Mouse (Mus musculus): ENCODE measurements around the gene Gm17482.
"Not testable (repeated sequence)": the region's sequence is repeated elsewhere in the genome, so short reads cannot be mapped to it uniquely, and the experiment has no call there.

Gm17482 gene

DNA sequence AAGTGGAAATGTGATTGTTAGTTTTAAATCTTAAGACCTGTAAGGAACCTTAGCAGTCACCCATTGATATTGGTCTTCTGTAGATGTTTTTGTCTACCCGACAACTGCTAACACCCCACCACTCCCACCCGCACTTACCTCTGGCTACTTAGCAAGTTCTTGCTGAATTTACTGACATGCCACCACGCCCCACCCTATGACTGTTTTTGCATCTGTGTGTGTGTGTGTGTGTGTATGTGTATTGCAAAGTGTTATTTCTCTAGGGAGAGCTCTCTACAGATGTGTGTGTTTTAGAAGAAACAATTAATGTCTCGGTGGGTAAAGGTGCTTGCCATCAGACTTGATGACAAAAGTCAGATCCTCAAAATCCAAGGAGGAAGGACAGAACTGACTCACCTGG, at the start of gene Gm17482:
TSS of gene Gm17482 (plus strand) at position 301 of the 400 bp plus-strand sequence.
- no peak for DNase-seq (ENCODE audit: low spot score)

DNA sequence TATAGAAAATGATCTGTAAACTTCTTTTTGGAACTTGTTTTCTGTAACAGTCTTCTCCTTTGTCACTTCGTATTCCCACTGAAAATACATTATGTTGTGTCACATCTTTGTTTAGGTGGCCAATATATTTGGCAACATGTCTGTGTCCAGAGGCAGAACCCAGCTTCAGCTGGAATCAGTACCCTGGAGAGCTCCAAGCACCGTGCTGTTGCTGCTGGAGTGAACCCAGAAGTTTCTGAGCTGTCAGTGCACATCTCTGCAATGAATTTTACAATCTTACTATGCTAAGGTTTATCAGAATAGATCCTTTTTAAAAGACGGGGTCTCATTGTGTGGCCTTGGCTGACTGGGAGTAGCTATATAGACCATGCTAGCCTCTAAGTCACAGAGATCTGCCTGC, 48.3 kb upstream of the Gm17482 start:
- DNase-seq (ENCODE audit: low spot score): peak; percentile 14

DNA sequence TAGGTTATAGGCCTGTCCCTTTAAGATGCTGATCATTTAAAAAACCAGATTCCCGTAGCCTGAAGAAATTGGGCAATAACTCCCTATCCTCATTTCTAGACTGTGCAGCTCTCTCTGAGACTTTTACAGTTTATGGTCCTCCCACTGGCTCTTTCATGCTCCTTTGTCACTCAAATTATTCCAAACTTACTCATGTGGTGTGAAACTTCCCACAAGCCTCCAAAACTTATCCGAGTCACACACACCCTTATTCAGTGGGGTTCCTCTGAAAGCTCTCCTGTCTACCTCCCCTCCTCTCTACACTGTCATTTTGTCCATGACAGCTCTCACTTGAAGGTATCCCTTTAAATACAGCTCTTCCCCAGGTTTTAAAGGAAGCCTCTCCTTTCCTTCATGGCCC, 46.0 kb upstream of the Gm17482 start:
- no peak for DNase-seq (ENCODE audit: low spot score)

DNA sequence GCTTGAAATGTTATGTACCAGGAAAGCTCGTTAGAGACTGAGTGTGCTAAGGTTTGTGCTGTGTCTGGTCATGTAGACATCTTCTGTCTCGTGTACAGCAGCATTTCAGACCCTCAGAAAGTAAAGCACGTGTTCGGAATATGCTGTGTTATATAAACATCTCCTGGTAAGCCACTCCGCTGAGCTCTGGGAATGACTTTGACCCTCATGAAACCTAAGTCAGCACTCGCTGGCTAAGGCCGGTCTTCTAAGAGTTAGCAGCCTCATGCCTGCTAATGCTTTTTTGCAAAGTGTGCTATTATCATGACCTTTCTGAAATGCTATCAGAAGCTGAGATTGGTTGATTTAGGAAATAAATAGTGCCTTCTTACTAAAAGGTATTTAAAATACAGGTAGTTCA, 36.0 kb upstream of the Gm17482 start:
- DNase-seq (ENCODE audit: low spot score): no peak

DNA sequence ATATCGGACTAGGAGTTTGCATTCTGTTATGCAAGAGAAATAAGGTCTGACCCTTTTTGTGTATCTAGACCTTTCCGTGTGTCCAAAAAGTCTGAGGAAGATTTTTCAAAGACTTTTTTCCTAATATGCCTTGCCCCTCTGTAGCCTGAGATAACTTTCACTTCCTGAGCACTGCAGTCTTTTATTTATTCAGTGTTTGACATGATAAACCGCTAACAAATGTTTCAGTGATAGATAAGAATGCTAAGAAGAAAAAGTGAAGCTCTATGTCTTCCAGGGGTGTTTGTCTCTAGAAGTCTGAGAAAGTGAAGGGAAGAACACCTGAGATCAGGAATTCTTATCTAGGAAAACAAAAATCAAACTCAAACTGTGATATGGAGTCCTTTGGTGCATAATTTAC, 26.4 kb upstream of the Gm17482 start:
- DNase-seq (ENCODE audit: low spot score): no peak

DNA sequence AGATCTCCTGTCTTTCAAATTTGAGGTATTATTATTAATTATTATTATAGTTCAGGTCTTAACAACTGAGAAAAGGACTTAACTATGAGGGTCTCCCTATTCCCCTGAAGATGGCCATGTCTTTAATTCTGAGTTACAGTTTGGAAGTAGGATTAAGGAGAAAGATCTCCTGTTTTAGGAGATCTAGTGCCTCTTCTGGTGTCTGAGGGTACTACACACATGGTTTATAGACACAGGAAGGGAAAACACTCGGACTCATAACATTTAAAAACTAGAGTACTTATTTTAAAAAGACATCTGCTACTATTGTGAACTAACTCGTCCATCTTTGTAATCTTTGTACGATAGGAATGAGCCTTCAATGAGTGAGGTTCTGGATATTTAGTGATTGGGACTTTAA, 24.1 kb upstream of the Gm17482 start:
- DNase-seq (ENCODE audit: low spot score): no peak

DNA sequence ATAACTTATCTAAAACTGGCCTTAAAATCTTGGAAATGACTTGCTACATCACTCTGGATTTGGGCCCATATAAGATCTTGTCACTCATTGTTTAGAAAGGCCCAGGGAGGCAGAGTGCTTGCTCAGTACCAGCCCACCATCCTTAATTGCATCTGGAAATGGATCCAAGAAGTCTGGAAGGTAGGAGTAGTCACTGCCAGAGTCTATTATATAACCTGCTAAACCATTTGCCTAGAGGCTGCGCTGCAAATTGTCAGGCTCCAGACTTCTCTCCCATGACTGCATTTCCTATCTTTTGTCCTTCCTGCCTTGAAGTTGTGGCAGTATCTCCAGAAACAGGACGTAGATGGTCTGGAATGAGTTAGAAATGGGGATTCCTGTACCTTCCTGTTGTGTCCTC, 17.0 kb upstream of the Gm17482 start:
- no peak for DNase-seq (ENCODE audit: low spot score)

DNA sequence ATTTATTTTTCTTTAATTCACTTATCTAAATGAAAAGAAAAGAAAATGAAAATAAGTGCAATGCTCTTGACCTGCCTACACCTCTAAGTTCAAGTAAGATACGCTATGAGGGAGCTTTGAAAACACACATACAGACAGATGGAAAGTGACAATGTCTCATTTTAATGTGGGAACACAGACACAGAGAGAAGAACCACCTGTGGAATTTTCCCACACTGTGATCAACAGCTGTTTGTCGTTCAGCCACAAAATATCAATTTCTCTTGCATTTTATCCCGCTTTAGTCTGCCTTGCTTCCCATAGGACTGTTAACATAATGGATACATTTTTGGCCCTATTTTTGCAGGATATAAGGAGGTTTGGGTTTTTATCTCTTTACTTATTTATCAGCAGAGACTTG, 16.3 kb upstream of the Gm17482 start:
- DNase-seq (ENCODE audit: low spot score): no peak

DNA sequence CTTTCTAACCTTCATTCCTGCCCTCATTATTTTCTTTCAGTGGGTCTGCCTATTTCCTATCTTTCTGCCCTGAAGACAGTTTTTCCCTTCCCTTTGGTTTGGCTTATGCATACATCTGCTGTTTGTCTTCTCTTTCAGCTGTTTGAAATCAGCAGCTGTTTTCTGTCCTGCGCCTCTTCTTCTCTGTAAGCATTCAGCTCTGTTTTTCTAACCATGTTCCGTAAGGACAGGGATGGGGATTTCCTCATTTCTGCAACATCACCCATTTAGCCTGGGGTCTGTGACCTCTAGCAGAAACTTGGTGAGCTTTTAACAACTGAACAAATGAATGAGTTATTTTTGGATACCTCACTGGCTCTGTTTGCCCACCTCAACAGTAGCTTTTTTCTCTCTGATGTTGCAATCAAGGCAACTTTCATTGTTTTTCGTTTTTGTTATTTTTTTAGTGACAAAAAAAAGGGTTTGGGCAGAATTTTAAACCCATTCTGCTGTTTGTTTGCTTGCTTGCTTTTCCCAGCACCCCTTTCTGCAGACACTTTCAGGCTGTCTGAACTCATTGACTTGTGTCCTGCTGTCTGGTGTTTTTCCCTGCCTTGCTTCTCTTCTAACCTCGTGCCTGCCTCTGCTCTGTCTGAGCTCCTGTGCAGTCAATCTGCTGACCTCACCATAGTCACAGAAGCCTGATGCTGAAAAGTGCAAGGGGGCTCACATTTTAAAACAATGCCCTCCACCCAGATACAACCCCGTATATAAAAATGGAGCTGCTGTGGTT, 14.8 kb upstream of the Gm17482 start:
- no peak for DNase-seq (ENCODE audit: low spot score)

DNA sequence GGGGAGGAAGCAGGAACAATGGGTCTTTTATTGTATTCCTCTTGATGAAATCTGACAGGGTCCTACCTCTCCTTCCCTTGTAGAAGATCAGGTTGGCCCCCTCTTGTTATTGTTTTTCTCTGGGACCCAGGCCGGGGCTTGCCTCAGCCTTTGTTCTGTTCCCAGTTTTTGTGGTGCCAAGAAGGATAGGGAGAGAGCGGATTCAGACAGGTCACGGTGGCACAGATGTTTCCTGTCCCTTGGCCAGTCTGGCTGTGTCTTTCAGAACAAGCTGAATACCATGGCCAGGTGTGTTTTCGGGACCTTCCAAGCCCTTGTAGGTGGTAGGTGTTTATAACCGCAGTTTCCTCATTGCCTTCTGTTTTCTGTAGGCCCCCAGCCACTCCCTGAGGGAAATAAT, 14.0 kb upstream of the Gm17482 start:
- no peak for DNase-seq (ENCODE audit: low spot score)

DNA sequence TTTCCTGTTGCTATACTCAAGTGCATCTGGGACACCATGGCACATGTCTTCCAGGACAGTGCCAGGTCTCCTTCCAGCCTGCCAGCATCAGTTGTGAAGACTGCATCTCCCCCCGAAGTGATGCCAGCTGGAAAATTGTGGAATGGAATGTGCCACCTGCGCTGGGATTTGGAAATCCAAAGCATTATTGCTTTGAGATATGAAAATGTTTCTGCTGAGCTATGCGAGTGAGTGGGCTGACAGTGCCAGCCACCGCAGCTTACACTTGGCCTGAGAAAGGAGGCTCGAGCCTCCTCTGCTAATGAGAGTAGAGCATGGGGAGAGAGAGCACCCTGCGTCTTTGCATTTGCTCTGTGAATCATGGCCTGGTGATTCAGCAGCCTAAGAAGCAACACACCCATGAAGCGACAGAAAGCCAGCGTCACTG, 5.9 kb upstream of the Gm17482 start:
- DNase-seq (ENCODE audit: low spot score): no peak

DNA sequence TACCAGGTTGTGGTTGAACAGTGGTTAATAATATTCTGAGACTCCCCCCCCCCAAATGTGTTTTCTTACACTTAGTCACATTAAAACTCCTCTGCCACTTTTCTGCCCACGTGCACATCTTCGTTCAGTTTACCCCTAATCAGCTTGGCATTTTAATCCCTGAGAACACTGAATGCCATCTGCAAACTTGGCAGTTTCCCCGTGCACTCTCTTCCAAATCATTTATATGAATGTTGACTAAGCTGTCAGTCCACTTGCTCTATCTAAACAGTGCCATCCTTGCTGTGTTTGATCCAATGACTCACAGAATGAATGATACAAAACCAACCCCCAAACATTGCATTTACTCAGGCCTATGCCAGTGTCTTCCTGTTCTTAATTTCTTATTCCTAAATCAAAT, 1.6 kb upstream of the Gm17482 start:
- no peak for DNase-seq (ENCODE audit: low spot score)

DNA sequence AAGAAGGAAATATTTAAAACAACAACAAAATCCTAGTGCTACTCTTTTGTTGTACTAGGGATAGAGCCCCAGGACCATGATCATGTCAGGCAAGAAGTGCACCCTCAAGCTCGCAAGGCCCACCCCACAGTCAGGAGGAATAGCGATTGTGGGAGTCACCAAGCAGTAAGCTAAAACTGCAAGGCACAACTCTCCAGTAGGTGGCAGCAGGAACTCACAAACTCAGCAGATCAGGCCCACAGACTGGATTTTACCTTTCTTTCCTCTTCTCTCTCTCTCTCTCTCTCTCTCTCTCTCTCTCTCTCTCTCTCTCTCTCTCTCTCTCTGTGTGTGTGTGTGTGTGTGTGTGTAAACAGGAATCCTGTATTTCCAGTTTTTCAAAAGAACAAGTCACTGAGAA, 386 bp downstream of the Gm17482 start:
- peak; percentile 45 for DNase-seq (ENCODE audit: low spot score)

DNA sequence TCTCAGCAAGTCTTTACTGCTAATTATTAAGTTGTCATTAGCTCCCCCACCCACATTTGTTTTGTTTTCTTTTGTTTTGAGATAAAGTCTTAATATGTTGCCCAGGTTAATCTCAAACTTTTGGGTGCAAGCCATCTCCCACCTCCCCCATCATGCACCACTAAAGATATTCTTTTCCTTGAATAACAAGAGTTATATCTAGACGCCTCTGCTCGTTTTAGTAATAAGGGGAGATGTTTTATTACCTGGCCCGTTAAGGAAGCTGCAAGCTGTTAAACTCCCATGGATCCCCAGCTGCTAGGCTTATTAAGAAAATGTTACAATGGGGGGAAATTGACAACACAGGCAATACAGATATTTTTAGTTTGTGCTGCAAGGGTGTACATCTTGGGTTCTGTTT, 3.4 kb downstream of the Gm17482 start:
- DNase-seq (ENCODE audit: low spot score): no peak

DNA sequence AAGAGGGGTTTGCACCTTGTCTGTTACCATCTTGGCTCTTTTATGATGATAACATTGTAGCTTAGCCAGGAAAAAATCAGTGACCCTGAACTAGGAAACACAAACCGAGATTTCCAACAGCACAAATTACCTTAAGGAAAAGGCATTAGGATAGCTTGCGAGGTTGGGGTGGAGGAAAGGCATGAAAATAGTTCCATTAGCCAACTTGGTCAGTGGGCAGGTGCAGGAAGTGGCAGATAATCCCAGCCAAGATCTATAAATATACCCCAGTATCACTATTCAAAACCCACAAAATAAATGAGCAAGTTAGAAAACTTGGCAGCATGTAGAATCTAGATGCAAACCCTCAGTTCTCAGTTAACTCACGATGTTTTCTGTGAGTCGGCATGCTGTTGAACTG, 4.7 kb downstream of the Gm17482 start:
- DNase-seq (ENCODE audit: low spot score): no peak

DNA sequence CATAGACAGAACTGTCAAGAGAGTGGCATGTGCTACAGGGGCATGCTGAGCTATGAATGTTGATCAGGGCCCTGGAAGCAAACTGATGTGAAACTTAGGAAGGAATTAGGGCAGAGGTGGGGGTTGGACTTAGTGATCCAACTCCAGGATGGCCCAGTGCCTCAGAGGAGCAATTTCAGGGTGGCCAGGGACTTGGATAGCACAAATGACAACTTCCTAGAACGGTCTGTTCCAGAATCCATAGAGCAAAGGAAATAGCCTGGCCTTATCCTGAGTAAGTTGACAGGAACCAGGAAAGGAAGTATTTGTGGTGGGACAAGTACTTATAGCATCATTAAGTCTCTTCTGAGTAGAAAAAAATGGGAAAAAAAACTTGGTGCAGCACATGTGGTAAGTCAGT, 5.4 kb downstream of the Gm17482 start:
- no peak for DNase-seq (ENCODE audit: low spot score)

DNA sequence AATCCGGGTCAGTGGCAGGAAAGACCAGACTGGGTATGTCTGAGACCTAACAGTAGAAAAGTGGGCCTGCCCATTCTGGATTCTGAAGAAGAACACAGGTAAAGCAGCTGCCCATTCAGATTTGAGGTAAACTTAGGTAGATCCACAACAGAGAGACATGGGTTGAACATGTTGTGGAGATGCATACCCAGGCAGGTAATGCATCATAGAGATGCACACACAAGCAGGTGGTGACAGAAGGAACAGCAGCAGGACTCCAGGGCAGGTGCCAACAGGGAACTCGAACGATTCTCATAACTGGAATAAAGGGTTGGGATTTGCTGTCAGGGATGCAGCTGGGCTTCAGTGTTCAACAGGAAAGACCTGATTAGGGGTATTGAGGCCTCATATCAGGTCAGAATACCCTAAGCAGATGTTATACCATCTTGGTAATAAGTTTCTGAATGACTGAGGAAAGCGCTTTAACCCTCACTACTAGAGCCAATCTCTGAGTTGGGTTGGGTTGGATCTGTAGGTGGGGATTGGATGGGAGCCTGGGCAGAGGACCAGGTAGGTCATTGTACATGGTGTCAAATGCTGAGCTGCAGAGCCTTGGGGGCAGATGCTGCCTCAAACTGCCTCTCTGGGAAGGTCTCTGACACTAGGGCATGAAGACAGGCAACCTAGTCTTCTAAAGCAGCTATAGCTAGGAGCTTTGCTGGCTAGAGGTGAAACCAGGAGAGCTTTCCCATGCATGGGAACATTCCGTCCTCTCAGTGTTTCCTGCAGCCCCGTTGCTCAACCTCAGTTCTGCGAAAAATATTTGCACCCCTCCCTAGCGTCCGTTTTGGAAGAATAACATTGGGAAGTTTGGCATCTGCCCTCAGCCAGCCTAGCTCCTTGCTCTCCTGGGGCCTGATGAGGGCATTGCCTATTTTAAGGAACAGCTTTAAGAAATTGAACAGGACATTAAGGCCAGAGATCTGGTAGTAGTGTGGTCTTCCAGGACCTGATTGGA, 11.2 kb downstream of the Gm17482 start:
- DNase-seq (ENCODE audit: low spot score): no peak

DNA sequence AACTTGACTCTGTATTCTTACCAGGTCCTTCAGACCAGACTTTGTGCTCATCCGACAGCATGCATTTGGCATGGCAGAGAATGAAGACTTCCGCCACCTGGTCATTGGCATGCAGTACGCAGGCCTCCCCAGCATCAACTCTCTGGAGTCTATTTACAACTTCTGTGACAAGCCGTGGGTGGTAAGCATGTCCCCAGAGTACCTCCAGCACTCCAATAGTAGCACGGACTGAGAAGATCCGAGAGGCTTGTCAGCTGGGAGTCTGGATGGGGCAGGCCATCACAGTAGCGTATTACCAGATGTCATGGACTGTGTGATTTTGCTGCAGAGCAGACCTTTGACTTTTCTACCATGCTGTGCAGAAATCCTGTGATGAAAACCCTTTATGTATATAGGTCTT, 12.2 kb downstream of the Gm17482 start:
- no peak for DNase-seq (ENCODE audit: low spot score)

DNA sequence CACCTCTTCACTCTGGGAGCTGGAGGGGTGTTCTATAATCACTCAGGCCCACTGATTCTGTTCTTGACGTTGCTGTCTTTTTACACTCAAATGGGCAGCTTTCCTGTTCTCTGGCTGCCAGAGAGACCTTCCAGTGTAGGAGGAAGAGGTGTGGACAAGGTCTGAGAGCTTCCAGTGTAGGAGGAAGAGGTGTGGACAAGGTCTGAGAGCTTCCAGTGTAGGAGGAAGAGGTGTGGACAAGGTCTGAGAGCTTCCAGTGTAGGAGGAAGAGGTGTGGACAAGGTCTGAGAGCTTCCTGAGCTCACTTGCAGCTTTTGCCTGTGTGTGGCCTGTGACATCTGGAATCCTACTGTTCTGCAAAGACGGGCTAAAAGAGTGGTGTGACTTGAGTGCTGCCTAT, 13.3 kb downstream of the Gm17482 start:
- DNase-seq (ENCODE audit: low spot score): not testable (repeated sequence)

DNA sequence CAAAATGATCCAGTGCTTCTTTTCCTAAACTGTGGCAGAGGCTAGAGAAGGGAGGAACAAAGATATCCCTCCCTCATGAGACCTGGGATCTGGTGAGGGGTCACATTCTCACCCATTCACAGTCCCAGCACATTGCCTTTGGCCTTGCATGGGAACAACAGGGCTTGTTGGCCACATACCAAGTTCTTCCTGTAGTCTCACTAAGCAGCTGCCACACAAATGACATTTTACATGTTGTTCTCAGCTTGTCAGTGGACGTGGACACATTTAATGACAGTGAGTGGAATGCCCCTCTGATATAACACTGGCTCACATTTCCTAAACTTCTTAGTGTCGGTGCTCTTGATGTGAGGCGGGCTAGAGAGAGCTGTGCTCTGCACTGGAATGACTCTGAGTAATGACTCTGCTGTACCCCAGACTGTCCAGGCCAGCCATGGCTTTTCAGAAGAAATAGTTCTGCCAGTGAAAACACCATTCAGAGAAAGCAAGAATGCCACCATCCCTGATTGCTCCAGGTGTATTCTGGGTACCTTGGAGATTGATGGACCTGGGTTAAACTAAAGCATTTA, 14.1 kb downstream of the Gm17482 start:
- DNase-seq (ENCODE audit: low spot score): no peak

DNA sequence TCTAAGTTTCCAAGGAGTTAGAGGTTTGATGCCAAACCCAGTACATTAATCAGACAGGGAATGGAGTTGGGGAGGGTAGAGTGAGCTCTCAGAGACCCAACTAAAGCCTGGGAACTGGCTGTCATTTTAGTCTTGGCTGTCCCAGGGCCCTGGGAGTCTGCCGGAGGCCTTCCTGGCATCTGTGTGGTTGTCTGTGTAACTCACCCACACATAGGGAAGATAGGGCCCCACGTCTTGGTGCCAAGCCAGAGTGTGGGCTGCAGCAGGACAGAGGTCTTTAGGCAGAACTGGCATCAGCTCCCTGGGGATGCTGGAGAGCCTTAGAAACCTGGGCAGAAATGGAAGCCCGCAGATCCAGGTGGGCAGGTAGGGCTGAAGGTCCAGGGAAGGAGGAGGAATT, 14.8 kb downstream of the Gm17482 start:
- no peak for DNase-seq (ENCODE audit: low spot score)

DNA sequence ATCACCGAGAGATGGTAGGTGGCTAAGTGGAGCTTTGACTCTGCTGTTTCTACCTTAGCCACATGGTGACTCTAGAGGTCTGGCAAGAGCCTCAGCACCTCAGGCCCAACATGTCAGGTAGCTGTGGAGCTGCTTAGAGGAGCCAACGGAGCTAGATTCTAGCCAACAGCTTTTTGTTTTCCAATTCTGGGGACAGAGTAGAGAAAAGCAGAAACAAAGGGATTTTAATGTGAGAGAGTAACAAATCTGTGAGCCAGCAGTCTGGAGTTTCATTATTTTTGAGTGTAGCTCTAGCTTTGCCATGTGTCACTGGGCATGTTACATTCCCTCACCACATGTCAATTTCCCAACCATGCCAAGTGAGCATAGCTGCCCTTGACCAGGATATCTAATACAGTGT, 17.1 kb downstream of the Gm17482 start:
- DNase-seq (ENCODE audit: low spot score): no peak

DNA sequence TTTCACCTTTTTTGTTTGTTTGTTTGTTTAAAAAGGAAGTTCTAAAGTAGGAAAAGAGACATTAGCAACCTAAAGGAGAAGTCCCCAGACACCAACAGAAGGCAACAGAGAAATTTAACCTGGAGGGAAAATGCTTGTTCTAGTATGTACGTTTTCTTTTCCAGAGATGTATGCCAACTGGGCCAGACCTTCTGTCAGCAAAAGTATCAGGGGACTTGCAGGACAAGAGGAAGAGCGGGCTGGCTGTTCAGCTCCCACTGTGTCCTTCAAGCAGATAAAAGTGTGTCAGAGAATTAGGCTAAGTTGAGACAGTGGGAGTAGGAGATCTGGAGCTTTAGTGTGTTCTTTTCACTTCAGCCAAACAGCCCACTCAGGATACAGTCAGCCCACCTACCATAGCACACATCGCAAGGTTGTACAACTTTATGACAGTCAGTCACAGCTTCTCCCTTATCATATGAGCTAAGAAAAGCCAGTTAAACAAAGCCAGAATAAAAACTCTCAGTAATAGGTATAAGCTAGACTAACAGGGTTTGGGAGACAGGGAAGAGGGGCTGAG, 18.4 kb downstream of the Gm17482 start:
- DNase-seq (ENCODE audit: low spot score): no peak
